Mouse (Mus musculus): Measurements from ENCODE around the gene Acp6. TPM values are rescaled to one million over a fixed set of nuclear protein-coding genes. Genes with fewer than 3 reads are reported as not detected.
A peak's percentile ranks its signal among the peaks of the same experiment; 100 is the strongest.

Gene Acp6
- polyA plus RNA-seq, 1 experiment from 2014 or later, result 43.0 TPM

- ATAC-seq (ENCODE audit: insufficient number of reproducible peaks, insufficient read depth, low FRiP score, low TSS enrichment), result no peak
- no peaks in the 10 kb centered on the region for H3K9me3 ChIP-seq
- H3K27me3 ChIP-seq, result no peaks in the 10 kb centered on the region
- no peaks in the 10 kb centered on the region for H3K36me3 ChIP-seq
- H3K4me3 ChIP-seq, result no peak overlapping the region
- H3K4me2 ChIP-seq (replicated peaks), result no peak overlapping the region
- no peak overlapping the region for H3K9ac ChIP-seq
- H3K4me1 ChIP-seq, result peaks cover 10% of the 10 kb centered on the region; the same call in 1 of the 2 replicates
- no peak overlapping the region for H3K27ac ChIP-seq
- 67% methylated on average over 10 of the region's 10 CpGs for WGBS
These were observed 2.3 kb downstream of the Acp6 start for GRCm38 (mm10) chr3:97160908-97161307.

GRCm38 (mm10) chr3:97161773-97162172 is 3.2 kb downstream of the Acp6 start:
- ATAC-seq (ENCODE audit: insufficient number of reproducible peaks, insufficient read depth, low FRiP score, low TSS enrichment), result no peak
- H3K9ac ChIP-seq, result no peak overlapping the region
- 56% methylated on average over 4 of the region's 4 CpGs for WGBS

DNA sequence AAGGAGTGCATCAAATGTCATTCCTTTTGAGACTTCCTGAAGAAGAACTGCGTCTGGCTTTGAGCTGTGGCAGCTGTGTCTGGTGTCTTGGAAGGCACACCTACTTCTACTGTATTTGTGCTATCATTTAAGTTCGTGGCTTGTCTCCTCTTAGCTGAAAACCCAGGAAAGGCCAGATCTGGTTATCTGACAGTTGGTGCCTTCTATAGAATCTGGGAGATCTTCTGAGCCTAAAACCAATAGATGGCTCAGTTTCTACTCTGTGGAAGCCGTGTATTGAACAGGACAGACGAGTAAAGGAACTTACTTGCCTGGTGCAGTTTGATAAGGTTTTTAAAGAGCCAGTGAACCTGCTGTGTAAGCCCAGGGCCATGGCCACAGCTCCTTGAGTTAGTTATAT is 5.9 kb downstream of the Acp6 start:
- WGBS, result 80% methylated on average over 4 of the region's 4 CpGs
- no peak overlapping the region for H3K27ac ChIP-seq
- ATAC-seq (ENCODE audit: insufficient number of reproducible peaks, insufficient read depth, low FRiP score, low TSS enrichment), result no peak

More at GRCm38 (mm10) chr3:97161773-97162172, 3.2 kb downstream of the Acp6 start:
- no peaks in the 10 kb centered on the region for H3K27me3 ChIP-seq
- no peaks in the 10 kb centered on the region for H3K36me3 ChIP-seq
- H3K4me2 ChIP-seq (replicated peaks), result no peak overlapping the region
- H3K4me3 ChIP-seq, result no peak overlapping the region
- H3K27ac ChIP-seq, result no peak overlapping the region
- H3K9me3 ChIP-seq, result no peaks in the 10 kb centered on the region
- H3K4me1 ChIP-seq, result peaks cover 10% of the 10 kb centered on the region; the same call in 1 of the 2 replicates

GRCm38 (mm10) chr3:97167126-97167525 is 8.5 kb downstream of the Acp6 start:
- Histone ChIP-seq H3K36me3 (peaks cover 7% of the 10 kb centered on the region; the same call in 1 of the 2 replicates), H3K4me2 (replicated peaks) (no peak overlapping the region), H3K27ac (no peak overlapping the region), H3K4me3 (no peak overlapping the region), H3K27me3 (no peaks in the 10 kb centered on the region), H3K9ac (no peak overlapping the region), H3K9me3 (no peaks in the 10 kb centered on the region), H3K4me1 (no peaks in the 10 kb centered on the region)
- 65% methylated on average over 4 of the region's 4 CpGs for WGBS
- ATAC-seq (ENCODE audit: insufficient number of reproducible peaks, insufficient read depth, low FRiP score, low TSS enrichment), result no peak

More for the DNA sequence above, 5.9 kb downstream of the Acp6 start:
- H3K9me3 ChIP-seq, result no peaks in the 10 kb centered on the region
- no peaks in the 10 kb centered on the region for H3K27me3 ChIP-seq
- peaks cover 5% of the 10 kb centered on the region; the same call in 1 of the 2 replicates for H3K36me3 ChIP-seq
- H3K9ac ChIP-seq, result no peak overlapping the region
- no peak overlapping the region for H3K4me2 ChIP-seq (replicated peaks)
- peaks cover 8% of the 10 kb centered on the region; the same call in 1 of the 2 replicates for H3K4me1 ChIP-seq
- no peak overlapping the region for H3K4me3 ChIP-seq

GRCm38 (mm10) chr3:97171531-97171930 is 13.0 kb downstream of the Acp6 start:
- Histone ChIP-seq H3K4me2 (replicated peaks) (no peak overlapping the region), H3K9me3 (no peaks in the 10 kb centered on the region), H3K27ac (no peak overlapping the region), H3K4me1 (no peaks in the 10 kb centered on the region), H3K27me3 (no peaks in the 10 kb centered on the region), H3K9ac (no peak overlapping the region), H3K36me3 (peaks cover 13% of the 10 kb centered on the region; the same call in 1 of the 2 replicates), H3K4me3 (no peak overlapping the region)
- no peak for ATAC-seq (ENCODE audit: insufficient number of reproducible peaks, insufficient read depth, low FRiP score, low TSS enrichment)
- WGBS, result 74% methylated on average over 6 of the region's 6 CpGs

GRCm38 (mm10) chr3:97172231-97172630 is 13.7 kb downstream of the Acp6 start:
- no peak for ATAC-seq (ENCODE audit: insufficient number of reproducible peaks, insufficient read depth, low FRiP score, low TSS enrichment)
- WGBS, result 72% methylated on average over 9 of the region's 9 CpGs
- Histone ChIP-seq H3K27me3 (no peaks in the 10 kb centered on the region), H3K27ac (no peak overlapping the region), H3K4me2 (replicated peaks) (no peak overlapping the region), H3K9ac (no peak overlapping the region), H3K36me3 (peaks cover 18% of the 10 kb centered on the region), H3K4me1 (no peaks in the 10 kb centered on the region), H3K9me3 (no peaks in the 10 kb centered on the region), H3K4me3 (no peak overlapping the region)

DNA sequence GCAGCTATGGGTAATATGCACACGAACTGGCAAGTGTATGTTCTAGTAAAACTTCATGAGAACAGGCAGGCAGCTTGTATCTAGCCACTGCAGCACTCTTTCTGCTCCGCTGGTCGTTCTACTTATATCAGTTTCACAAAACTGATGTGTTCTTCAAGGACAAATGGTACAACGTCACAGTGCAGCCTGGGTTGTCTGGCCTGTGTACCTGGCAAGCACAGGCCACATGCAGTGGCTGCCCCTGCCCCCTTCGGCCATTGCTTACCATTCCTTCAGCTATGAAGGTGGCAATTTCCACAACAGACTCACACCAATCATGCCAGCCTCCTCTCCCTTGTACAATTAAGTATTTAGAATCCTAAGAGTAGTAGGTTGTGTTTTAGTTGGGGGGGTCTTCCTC is 14.1 kb downstream of the Acp6 start:
- Histone ChIP-seq H3K27ac (no peak overlapping the region), H3K4me1 (no peaks in the 10 kb centered on the region), H3K9ac (no peak overlapping the region), H3K4me2 (replicated peaks) (no peak overlapping the region), H3K27me3 (no peaks in the 10 kb centered on the region), H3K36me3 (peaks cover 16% of the 10 kb centered on the region), H3K9me3 (no peaks in the 10 kb centered on the region), H3K4me3 (no peak overlapping the region)
- ATAC-seq (ENCODE audit: insufficient number of reproducible peaks, insufficient read depth, low FRiP score, low TSS enrichment), result no peak
- WGBS, result 85% methylated on average over 5 of the region's 5 CpGs

- no peaks in the 10 kb centered on the region for H3K4me1 ChIP-seq
- peaks cover 16% of the 10 kb centered on the region for H3K36me3 ChIP-seq
- H3K4me3 ChIP-seq, result no peak overlapping the region
- H3K9ac ChIP-seq, result no peak overlapping the region
- H3K4me2 ChIP-seq (replicated peaks), result no peak overlapping the region
- H3K27me3 ChIP-seq, result no peaks in the 10 kb centered on the region
- no peak overlapping the region for H3K27ac ChIP-seq
- ATAC-seq (ENCODE audit: insufficient number of reproducible peaks, insufficient read depth, low FRiP score, low TSS enrichment), result no peak
- WGBS, result 82% methylated on average over 6 of the region's 6 CpGs
- H3K9me3 ChIP-seq, result no peaks in the 10 kb centered on the region
These were observed 20.3 kb downstream of the Acp6 start for GRCm38 (mm10) chr3:97178885-97179284.

- Histone ChIP-seq H3K4me3 (no peak overlapping the region), H3K4me2 (replicated peaks) (no peak overlapping the region), H3K27ac (no peak overlapping the region), H3K9me3 (no peaks in the 10 kb centered on the region), H3K36me3 (peaks cover 16% of the 10 kb centered on the region), H3K4me1 (no peaks in the 10 kb centered on the region), H3K27me3 (no peaks in the 10 kb centered on the region), H3K9ac (no peak overlapping the region)
- no peak for ATAC-seq (ENCODE audit: insufficient number of reproducible peaks, insufficient read depth, low FRiP score, low TSS enrichment)
- WGBS, result 58% methylated on average over 6 of the region's 6 CpGs
These were observed 21.9 kb downstream of the Acp6 start for GRCm38 (mm10) chr3:97180527-97180926.

DNA sequence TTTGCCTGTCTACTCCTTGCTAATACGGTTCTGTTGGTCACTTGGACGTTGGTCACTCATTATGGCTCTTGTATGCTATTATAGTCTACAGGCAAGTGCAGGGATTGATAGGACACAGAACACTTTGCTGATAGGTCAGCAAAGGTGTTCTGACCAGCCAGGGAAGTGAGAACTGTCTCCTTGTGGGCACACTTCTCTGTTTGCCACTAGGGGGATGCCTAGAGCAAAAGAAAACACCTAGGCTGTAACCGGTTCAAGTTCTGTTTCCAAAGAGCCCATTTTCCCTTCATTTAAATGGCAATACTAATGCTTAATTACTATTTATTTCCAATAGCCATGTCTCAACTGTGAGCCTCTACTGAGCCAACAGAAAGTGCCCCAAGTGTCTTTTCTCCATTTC is 25.2 kb downstream of the Acp6 start:
- no peak for ATAC-seq (ENCODE audit: insufficient number of reproducible peaks, insufficient read depth, low FRiP score, low TSS enrichment)
- Histone ChIP-seq H3K36me3 (no peaks in the 10 kb centered on the region), H3K9ac (no peak overlapping the region), H3K27me3 (no peaks in the 10 kb centered on the region), H3K4me2 (replicated peaks) (no peak overlapping the region), H3K4me1 (no peaks in the 10 kb centered on the region), H3K4me3 (no peak overlapping the region), H3K9me3 (no peaks in the 10 kb centered on the region), H3K27ac (no peak overlapping the region)
- 38% methylated on average over 3 of the region's 3 CpGs for WGBS

- H3K4me1 ChIP-seq, result no peaks in the 10 kb centered on the region
- H3K4me3 ChIP-seq, result no peak overlapping the region
- 44% methylated on average over 10 of the region's 10 CpGs for WGBS
- H3K9me3 ChIP-seq, result no peaks in the 10 kb centered on the region
- no peak overlapping the region for H3K4me2 ChIP-seq (replicated peaks)
- ATAC-seq (ENCODE audit: insufficient number of reproducible peaks, insufficient read depth, low FRiP score, low TSS enrichment), result peak; percentile 59
- H3K9ac ChIP-seq, result no peak overlapping the region
- no peaks in the 10 kb centered on the region for H3K36me3 ChIP-seq
- H3K27me3 ChIP-seq, result no peaks in the 10 kb centered on the region
- no peak overlapping the region for H3K27ac ChIP-seq
These were observed 26.7 kb downstream of the Acp6 start for GRCm38 (mm10) chr3:97185098-97185860.

- H3K27me3 ChIP-seq, result no peaks in the 10 kb centered on the region
- no peak overlapping the region for H3K4me2 ChIP-seq (replicated peaks)
- no peak overlapping the region for H3K4me3 ChIP-seq
- H3K27ac ChIP-seq, result no peak overlapping the region
- H3K36me3 ChIP-seq, result no peaks in the 10 kb centered on the region
- H3K9me3 ChIP-seq, result no peaks in the 10 kb centered on the region
- 88% methylated on average over 8 of the region's 8 CpGs for WGBS
- H3K4me1 ChIP-seq, result no peaks in the 10 kb centered on the region
- H3K9ac ChIP-seq, result no peak overlapping the region
- ATAC-seq (ENCODE audit: insufficient number of reproducible peaks, insufficient read depth, low FRiP score, low TSS enrichment), result no peak
These were observed 38.0 kb downstream of the Acp6 start for GRCm38 (mm10) chr3:97196571-97196970.

Measured in embryonic facial prominence, embryonic 12.5 days (tissue).